Mouse (Mus musculus) heart, adult 11 months (tissue): ENCODE results near the gene Tshz2.

Experiments used
- DNase-seq: peaks from one replicate; pipeline ENCODE4 v3.0.0; 2022

Tshz2 gene

DNA sequence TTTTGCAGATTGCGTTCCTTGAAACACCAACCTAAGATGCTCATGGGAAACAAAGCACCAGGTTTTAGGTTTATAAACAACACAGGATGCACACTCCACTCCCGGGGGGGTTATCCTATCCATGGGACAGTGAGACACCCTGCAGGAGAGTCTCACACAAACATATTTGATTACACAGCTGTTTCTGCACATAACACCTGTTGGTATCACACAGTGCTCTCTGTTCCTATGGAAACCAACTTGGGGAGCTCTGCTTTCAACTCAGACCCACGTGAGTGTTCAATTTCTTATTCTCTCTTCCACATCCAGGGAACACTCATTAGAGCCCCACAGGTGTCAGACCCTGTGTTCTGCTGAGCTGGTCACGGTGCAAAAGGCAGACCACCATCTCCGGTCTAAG lies 390.1 kb downstream of the Tshz2 start:
- no peak for DNase-seq

GRCm38 (mm10) chr2:170023741-170024140 lies 390.9 kb downstream of the Tshz2 start:
- DNase-seq = no peak

DNA sequence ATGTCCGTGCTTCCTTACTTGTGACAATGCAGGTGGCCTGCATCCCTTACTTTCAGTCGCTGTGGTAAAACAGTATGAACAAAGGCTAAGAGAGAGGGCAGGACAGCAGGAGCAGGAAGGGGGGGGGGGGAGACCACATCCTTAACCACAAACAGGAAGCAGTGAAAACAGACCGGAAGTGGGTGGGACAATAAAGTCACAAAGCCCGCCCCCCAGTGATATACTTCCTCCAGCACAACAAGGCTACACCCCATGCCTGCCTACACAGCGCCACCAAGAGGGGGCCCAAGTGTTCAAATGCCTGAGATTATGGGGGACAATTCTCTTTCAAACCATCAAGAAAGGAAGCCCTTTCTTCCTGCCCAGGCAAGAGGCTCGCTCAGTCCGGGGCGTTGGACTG lies 392.1 kb downstream of the Tshz2 start:
- DNase-seq = no peak

DNA sequence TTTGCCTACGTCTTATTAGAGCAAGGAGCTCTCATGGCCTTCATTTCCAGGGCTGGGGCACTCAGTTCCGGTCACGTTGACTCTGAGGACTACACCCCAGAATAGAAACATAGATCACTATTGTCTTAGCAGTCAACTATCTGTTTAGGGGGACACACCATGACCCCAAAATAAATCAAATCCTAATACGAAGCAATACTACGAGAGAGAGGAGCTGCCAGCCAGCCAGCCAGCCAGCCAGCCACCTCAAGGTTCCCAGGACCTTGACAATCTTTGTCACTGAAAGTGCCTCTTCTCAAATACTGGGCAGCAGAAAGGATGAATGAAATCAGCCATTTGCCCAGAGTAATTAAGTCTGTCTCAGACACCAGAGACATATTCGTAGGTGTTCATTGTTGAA lies 393.1 kb downstream of the Tshz2 start:
- no peak for DNase-seq

- DNase-seq = no peak
Observed at GRCm38 (mm10) chr2:170027837-170028236, 395.0 kb downstream of the Tshz2 start.

DNA sequence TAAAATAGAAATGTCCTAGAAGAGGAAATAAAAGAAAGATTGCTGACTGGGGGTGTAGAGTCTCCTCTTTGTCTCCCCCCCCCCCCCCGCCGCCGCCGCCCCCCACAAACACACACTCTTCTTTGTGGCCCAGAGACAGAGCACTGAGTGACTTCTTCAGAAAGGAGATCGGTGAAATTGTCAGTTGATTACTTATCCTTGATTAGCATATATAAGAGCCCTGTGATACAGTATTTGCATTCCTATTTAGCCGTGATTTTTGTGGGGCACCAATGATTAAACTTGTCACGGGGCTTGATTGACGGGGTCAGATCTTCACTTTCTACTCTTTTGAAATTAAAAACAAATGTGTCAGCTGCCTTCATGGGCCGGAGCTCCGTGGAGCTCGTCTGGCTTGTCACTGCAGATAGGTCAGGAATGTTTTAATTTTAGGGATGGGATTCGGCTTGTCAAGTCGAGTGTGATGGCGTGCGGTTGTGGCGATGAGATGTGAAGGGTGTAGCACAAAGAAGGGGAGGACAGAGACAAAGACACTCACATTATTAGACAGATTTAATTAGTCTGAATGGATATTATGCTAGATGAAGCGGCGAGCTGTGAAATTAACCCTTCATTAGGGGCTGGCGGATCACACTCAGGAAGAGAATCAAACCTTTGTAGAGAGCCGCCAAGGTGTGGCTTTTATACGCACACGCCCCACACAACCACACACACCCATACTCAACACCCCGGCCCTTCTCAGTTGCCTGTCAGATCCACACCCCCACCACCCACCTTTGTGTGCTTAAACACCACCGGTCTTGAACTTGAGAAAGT lies 395.9 kb downstream of the Tshz2 start:
- DNase-seq = no peak

- no peak for DNase-seq
Observed at GRCm38 (mm10) chr2:170029304-170029856, 396.6 kb downstream of the Tshz2 start.

- no peak for DNase-seq
Observed at GRCm38 (mm10) chr2:170031226-170031625, 398.4 kb downstream of the Tshz2 start.

DNA sequence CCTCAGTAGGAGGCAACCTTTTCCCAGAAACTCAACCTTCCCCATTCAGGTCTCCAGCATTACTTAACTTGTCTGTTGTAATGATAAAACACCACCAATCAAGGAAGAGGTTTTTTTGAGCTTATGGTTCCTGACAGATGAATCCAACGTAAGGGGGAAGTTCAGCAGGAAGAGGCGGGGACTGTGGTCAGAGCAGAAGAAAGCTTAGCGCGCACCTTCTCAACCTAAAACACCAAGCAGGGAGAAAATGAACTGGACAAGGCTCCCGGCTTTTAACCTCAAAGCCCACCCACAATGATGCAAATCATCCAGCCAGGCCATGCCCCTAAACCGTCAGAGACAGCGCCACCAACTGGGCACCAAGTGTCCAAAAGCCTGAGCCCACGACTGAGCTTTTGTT lies 399.1 kb downstream of the Tshz2 start:
- DNase-seq = no peak

DNA sequence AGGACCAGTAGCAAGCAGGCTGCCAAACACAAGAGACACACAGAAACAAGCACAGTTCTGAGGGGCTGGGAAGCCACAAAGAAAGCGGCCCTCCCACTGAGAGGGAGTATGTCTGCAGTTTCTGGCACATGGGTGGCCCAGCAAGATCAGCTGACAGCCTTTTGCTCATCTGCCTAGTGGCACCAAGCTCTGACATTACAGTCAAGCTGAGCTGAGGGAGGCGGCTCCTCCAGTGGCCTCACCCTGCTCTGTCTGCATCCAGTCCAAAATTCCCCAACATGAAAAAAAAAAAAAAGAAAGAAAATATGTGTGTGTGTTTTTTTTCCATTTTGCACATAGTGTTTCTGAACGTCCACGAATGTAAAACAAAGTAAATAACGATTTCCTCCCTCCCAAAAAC lies 400.4 kb downstream of the Tshz2 start:
- no peak for DNase-seq

DNA sequence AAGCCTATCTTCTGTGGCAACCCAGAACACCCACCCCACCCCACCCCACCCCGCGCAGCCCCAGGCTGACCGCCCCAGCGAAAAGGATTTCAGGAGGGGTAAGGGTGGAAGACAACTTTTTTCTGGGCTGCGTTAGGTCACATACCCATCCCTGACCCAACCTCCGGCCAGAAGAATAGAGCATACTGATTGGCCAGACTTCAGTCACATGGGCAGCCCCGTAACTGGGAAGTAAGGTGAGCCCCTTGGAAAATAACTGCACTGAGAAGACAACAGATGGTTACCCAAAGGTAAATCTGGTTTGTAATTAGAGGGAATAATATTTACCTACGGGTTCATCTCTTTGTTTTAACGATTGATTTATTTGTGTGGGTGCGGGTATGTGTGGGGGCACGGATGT lies 402.0 kb downstream of the Tshz2 start:
- DNase-seq = no peak

DNA sequence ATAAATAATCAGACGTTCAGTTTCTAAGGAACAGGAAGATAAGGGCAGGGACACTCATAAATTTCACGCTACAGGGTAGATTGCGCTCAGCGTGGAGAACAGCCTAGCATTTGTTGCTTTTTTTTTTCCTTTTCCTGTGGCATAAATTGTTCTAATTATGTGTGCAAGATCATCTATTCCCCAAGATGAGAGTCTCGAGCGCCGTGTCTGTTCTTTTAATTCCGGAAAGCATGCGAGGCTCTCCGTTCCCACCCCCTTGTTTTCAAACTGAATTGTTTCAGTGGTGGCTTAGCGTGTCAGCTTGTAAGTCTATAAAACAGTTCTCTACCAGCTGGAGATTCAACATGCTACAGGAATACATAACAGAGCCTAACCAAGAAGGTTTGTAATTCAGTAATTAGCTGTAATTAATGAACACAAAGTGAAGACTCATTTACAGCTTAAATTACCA lies 404.0 kb downstream of the Tshz2 start:
- DNase-seq = no peak

DNA sequence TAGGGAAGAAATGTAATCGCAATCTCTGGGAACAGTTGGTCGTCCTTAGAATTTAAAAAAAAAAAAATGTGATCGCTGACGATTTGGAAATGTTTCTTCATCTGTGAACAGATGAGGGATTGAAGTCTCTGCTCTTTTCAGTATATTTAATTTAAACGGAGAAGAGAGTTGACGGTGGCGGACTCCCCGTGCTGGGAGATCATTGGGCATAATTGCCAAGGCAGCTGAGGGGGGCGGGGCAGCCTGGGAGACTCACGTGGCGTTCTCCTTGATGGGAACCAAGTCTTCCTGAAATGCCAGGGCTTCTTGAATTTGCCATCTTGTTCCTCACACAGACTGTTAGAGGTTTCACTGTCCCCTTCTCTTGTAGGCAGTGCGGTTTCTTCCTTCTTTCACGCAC lies 404.5 kb downstream of the Tshz2 start:
- DNase-seq = no peak

DNA sequence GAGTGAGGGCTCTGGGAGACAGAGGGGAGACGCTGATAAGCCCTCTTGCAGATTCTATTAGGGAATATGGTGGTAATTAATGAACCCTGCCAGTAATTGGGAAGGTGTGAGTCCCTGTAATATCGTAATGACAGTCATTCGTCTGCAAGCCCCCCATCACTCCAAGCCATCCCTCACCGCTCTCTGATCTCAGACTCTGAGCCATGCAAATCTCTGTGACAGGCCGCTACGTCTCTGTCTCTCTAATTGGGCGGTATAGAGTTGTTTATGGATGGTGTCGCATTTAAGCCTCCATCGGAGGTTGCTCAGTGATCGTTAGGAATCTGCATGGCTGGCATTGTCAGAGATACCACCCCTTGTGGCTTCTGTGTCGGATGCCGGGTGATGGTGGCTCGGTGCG lies 407.0 kb downstream of the Tshz2 start:
- no peak for DNase-seq

DNA sequence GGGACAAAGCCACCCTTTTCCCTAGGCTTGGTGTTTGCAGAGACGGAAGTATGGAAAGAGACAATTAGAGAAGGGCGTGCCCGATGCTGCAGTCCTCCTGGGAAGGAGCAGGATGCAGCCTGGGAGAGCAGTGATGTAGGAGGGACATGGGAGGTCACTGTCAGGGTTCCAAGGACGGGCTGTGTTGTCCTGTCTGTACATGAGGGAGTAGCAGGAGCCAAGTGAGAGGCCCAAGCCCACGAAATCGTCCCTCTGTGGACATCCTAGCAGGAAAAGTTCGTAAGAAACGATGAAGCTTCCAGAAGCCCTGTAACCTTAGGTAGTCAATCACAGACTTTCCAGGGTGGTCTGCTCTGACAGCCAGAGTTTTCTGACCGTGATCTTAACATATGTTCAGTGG lies 408.3 kb downstream of the Tshz2 start:
- peak; percentile 98 for DNase-seq

- DNase-seq = no peak
Observed at GRCm38 (mm10) chr2:170042471-170043213, 409.8 kb downstream of the Tshz2 start.

GRCm38 (mm10) chr2:170043290-170043689 lies 410.5 kb downstream of the Tshz2 start:
- no peak for DNase-seq

- no peak for DNase-seq
Observed at GRCm38 (mm10) chr2:170045896-170046295, 413.1 kb downstream of the Tshz2 start.

GRCm38 (mm10) chr2:170046371-170047145 lies 413.7 kb downstream of the Tshz2 start:
- no peak for DNase-seq

DNA sequence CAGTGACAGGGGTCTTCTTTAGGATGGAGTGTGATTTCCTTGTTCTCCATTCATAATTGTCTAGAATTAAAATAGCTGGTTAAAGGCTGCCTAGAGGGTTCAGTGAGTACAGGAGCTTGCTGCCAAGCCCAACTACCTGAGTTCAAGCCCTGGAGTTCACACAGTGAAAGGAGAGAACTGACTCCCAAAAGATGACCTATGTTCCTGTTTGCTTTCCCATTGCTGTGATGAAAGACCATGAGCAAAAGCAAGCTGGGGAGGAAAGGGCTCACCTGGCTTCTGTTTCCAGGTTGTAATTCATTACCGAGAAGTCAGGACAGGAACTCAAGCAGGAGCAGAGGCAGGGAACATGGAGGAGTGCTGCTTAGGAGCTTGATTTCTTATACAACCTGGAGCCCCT lies 416.0 kb downstream of the Tshz2 start:
- DNase-seq = no peak

- no peak for DNase-seq
Observed at GRCm38 (mm10) chr2:170050651-170051050, 417.8 kb downstream of the Tshz2 start.

DNA sequence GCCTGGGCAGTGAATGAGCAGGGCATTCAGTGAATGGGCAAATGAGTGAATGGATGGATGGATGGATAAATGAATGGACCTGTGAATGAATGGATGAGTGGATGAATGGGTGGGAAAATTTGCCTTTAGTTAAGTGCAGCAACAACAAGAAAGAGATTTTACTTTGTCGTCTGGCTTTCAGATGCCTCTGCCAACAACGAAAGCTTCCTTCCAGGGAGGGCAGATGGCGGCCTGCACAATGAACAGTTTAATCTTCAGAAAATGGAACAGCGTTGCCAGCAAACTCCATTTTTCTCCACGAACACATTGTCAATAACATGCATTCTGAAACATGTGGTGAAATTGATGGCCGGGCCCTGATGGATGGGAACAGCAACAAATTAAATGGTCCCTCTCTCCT lies 418.6 kb downstream of the Tshz2 start:
- DNase-seq = no peak

- no peak for DNase-seq
Observed at GRCm38 (mm10) chr2:170054943-170055342, 422.1 kb downstream of the Tshz2 start.
